Mouse (Mus musculus): Measurements from ENCODE around the gene Gm12800. TPM values are rescaled to one million over a fixed set of nuclear protein-coding genes. Genes with fewer than 3 reads are reported as not detected.
"Not testable (repeated sequence)": the region's sequence is repeated elsewhere in the genome, so short reads cannot be mapped to it uniquely, and the experiment has no call there.

Gene Gm12800
- not detected for total RNA-seq (2021)
- long read RNA-seq, experiment 1: 0 reads
- long read RNA-seq, experiment 2: 0 reads

- H3K4me3 ChIP-seq; DNase-seq (ENCODE audit: extremely low spot score in 1 of 2, low spot score in 2 of 2); intact Hi-C loops (cut with DNase I); H3K27ac ChIP-seq: not testable (repeated sequence)
Measured at GRCm38 (mm10) chr4:101908821-101909220, at the start of gene Gm12800. TSS of gene Gm12800 (plus strand) at chr4:101909121.

- DNase-seq (ENCODE audit: extremely low spot score in 1 of 2, low spot score in 2 of 2): peak; percentile 12 to 39
- peak; percentile 68 for TF ChIP-seq CTCF (IDR thresholded peaks at IDR 0.05)
- intact Hi-C loops (cut with DNase I): loop anchor here (5.0 kb wide), 1 partner anchor 136 kb away; no protein-coding TSS in a partner anchor
Measured at GRCm38 (mm10) chr4:101860873-101861272, 48.0 kb upstream of the Gm12800 start.

DNA sequence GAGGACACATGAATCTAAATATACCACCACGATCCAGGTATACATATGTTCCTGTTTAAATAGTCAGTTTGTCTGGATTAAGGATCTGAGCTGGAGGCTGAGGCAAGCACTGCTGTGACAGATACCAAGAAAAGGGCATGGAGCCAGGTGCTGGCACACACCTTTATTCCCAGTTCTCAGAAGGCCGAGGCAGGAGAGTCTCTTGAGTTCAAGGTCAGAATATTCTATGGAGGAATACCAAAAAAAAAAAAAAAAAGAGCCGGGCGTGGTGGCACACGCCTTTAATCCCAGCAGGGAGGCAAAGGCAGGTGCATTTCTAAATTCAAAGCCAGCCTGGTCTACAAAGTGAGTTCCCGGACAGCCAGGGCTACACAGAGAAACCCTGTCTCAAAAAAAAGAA is 46.6 kb upstream of the Gm12800 start:
- intact Hi-C loops (cut with DNase I): loop anchor here (5.0 kb wide), 1 partner anchor 135 kb away; no protein-coding TSS in a partner anchor
- TF ChIP-seq CTCF (IDR thresholded peaks at IDR 0.05): no peak
- H3K4me3 ChIP-seq: no peak overlapping the region
- H3K27ac ChIP-seq: no peak overlapping the region
- no peak for DNase-seq (ENCODE audit: extremely low spot score in 1 of 2, low spot score in 2 of 2)

More at GRCm38 (mm10) chr4:101860873-101861272, 48.0 kb upstream of the Gm12800 start:
- Histone ChIP-seq H3K4me3 (no peak overlapping the region), H3K27ac (no peak overlapping the region)

DNA sequence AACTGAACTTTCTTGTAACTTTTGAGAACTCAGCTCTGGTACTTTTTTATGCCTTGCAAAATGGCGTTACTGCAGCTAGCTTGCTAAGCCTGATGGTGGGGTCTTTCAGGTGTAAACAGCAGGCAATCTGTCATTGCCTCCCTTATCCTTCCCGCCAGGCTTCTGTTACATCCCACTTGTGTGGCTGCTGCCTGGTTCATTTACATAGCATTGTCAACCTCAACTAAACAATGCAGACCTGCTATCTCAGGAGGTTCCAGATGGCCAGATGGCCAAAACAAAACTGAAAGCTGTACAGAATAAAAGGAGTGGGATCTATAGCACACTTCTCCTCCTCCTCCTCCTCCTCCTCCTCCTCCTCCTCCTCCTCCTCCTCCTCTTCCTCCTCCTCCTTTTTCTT is 36.9 kb upstream of the Gm12800 start:
- DNase-seq (ENCODE audit: extremely low spot score in 1 of 2, low spot score in 2 of 2); intact Hi-C loops (cut with DNase I): not testable (repeated sequence)

DNA sequence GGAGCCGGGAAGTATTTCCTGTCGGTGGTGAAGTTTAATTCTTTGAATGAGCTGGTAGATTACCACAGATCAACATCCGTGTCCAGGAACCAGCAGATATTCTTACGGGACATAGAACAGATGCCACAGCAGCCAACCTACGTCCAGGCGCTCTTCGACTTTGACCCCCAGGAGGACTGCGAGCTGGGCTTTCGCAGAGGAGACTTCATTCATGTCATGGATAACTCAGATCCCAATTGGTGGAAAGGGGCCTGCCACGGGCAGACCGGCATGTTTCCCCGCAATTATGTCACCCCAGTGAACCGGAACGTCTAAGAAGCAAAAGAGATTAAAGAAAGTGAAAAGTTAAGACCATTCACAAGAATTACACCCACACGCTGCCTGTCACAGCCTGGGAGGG is 33.2 kb upstream of the Gm12800 start:
- DNase-seq (ENCODE audit: extremely low spot score in 1 of 2, low spot score in 2 of 2); intact Hi-C loops (cut with DNase I); H3K27ac ChIP-seq; H3K4me3 ChIP-seq: not testable (repeated sequence)

More for the DNA sequence above, 36.9 kb upstream of the Gm12800 start:
- H3K27ac ChIP-seq, H3K4me3 ChIP-seq: not testable (repeated sequence)

GRCm38 (mm10) chr4:101883641-101884040 is 25.3 kb upstream of the Gm12800 start:
- Histone ChIP-seq H3K4me3 (no peak overlapping the region), H3K27ac (no peak overlapping the region)
- DNase-seq (ENCODE audit: extremely low spot score in 1 of 2, low spot score in 2 of 2): no peak
- intact Hi-C loops (cut with DNase I): no loop called here
- TF ChIP-seq CTCF (IDR thresholded peaks at IDR 0.05): no peak

- intact Hi-C loops (cut with DNase I): no loop called here
- no peak for TF ChIP-seq CTCF (IDR thresholded peaks at IDR 0.05)
- DNase-seq (ENCODE audit: extremely low spot score in 1 of 2, low spot score in 2 of 2): no peak
- Histone ChIP-seq H3K4me3 (no peak overlapping the region), H3K27ac (no peak overlapping the region)
Measured at GRCm38 (mm10) chr4:101889377-101889776, 19.5 kb upstream of the Gm12800 start.

GRCm38 (mm10) chr4:101893656-101894420 is 15.1 kb upstream of the Gm12800 start, which contains the start of gene C130073F10Rik:
TSS of gene C130073F10Rik (minus strand) at chr4:101893789.
- TF ChIP-seq CTCF (IDR thresholded peaks at IDR 0.05): no peak
- H3K4me3 ChIP-seq: no peak within 1 kb of the TSS
- intact Hi-C loops (cut with DNase I): no loop called here
- no peak within 1 kb of the TSS for H3K27ac ChIP-seq
- DNase-seq (ENCODE audit: extremely low spot score in 1 of 2, low spot score in 2 of 2): no peak

- intact Hi-C loops (cut with DNase I): not testable (repeated sequence)
Measured at GRCm38 (mm10) chr4:101940107-101940506, 31.2 kb downstream of the Gm12800 start, which contains the start of gene Gm12794. TSS of gene Gm12794 (plus strand) at chr4:101940407.

More at GRCm38 (mm10) chr4:101940107-101940506, 31.2 kb downstream of the Gm12800 start, which contains the start of gene Gm12794:
- H3K27ac ChIP-seq; DNase-seq (ENCODE audit: extremely low spot score in 1 of 2, low spot score in 2 of 2); H3K4me3 ChIP-seq: not testable (repeated sequence)

Other genes starting within 250 kb of the Gm12800 start
- gene Lepr, start 191.7 kb upstream of the Gm12800 start, total RNA-seq (2021): 1 to 10 TPM; 3.8 to 4.8 TPM
- not detected for gene B020004J07Rik, start 65.1 kb upstream of the Gm12800 start, total RNA-seq (2021)
- gene C130073F10Rik, start 15.3 kb upstream of the Gm12800 start, total RNA-seq (2021): not detected
- gene Gm12794, start 31.3 kb downstream of the Gm12800 start, total RNA-seq (2021): not detected
- gene Gm12790, start 71.9 kb downstream of the Gm12800 start, total RNA-seq (2021): not detected
- not detected for gene Gm12789, start 77.5 kb downstream of the Gm12800 start, total RNA-seq (2021)
- gene Pde4b, start 178.4 kb downstream of the Gm12800 start, total RNA-seq (2021): 100 to 1,000 TPM; 123 to 127 TPM

All from left cerebral cortex, adult 2 months (tissue).